Mouse (Mus musculus): ENCODE results near the gene Ppm1n. TPM values are rescaled to one million over a fixed set of nuclear protein-coding genes. Genes with fewer than 3 reads are reported as not detected.

Ppm1n gene
- polyA plus RNA-seq, 1 experiment from 2014 or later, result 0.30 TPM

DNA sequence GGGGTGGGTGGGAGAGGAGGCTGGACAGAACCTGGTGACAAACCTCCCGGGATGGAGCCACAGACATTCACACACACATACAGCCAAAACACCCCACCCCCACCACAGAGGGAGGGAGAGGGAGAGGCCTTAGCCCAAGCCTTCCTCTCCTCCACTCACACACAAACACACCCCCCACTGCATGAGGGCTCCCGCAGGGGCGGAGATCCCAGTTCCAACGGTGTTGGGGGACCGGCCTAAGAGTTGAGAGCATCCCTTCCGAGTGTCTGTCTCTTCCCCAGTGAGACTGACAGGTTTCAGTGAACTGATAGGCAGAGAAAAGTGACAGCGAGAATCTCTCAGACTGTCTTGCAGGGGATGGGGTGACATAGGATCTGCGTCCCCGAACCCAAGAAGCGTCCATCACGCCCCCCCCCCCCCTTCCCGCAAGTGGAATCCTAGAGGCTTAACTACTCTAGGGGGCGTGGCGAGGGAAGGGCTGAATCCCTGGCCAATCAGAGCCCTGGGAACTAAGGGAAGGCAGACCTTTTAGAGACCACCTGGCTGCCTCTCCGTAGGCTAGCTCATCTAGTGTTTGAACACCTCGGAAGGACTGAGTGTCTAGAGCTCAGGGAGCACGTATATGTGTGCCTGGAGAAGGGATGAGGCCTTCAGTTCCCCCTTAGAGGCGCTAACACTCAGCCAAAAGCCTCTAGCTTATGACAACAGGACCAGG lies 28.0 kb upstream of the Ppm1n start:
- DNase-seq (ENCODE audit: low spot score), result peak; percentile 68

- DNase-seq (ENCODE audit: low spot score), result no peak
These were observed 27.2 kb upstream of the Ppm1n start for GRCm38 (mm10) chr7:19306819-19307738.

DNA sequence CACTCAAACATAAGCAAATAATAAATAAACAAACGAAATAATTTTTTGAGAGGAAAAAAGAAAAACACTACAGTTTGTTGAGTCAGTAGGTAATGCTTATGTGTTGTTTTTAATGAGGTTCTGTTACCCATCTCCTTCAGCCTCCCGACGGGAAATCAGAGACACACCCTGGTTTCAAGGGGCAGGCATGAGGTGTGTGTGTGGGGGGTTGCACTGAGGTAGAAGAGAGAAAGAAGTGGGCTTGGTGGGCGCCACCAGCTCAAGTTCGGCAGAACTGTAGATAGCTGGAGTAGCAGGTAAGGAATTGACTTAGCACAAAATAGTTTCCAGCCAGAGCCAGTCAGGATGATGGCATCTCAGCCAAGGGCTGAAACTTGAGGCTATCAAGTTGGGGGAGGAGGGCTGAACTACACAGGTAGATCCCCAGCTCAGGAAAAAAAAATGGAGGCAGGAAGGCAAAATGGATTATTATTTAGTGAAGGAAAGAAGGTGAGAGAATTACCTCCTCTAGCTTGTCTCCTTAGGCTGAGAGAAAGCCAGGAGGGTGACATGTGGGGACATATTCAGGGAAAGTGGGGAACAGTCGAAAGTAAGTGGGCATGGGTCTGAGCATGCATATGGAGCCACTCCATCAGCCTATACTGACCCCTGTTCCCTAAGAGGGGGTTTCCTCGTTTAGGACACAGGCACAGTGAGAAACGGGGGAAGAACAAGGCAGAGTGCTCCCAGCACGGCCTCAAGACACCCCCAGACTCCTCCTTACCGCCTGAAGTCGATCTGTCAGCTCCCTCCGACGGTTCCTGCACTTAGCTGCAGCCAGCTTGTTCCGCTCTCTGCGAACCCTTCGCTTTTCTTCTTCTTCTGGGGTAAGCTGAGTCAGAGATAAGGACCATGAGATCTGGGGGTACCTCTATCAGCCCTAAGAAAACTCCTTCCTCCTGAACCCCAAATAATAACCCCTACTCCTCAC lies 26.2 kb upstream of the Ppm1n start:
- DNase-seq (ENCODE audit: low spot score), result no peak

DNA sequence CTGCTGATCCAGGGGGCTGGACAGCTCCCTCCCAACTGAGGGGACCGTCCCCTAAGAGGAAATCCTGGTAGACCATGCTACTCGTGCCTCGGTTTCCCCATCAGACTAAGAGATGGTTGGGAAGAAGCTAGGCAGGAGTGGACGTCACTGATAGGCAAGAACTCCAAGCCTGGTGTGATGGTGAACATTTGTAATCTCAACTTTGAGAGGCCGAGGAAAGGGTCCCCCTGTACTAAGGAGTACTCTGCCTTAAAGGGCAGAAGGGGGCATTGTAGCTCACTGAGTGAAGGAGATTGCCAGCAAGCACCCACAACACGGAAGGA lies 25.5 kb upstream of the Ppm1n start:
- no peak for DNase-seq (ENCODE audit: low spot score)

DNA sequence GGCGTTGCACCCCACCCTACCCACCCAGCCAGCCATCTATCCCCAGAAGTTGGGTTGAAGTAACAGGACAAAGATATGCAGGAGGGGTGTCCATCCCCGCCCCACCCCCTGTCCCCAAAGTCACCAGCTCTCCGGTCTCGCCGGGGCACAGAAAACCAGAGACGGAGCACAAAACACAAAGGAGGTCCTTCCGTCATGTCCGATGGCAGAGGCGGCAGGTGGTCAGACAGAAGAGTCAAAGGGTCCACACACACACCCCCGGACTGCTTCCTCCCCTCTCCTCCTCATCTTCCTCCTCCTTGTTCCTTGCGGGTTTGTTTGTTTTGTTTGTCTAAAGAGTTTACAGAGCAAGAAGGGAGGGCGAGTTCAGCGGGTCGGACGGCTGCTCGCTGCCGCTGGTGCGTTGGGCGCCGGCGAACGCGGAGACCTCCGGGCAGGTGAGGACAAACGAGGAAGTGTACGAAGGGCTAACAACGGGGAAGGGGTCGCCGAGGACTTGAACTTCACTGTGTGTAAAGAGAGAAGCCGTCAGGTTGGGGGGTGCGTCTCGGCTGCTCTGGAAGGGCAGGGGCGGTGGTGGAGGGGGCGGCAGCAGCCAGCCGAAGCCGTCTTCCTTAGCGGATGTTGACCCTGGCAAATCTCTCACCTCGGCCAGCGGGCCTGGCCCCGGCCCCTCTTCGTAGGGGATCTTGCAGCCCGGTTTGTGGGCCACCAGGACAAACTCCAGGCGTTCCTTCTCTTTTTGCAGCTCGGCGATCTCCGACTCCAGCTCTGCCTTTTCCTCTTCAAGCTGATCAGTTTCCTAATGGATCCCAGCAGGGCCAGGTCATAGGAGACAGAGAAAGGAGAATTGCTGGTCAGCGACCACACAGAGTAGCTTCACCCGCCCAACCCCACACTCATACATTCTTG lies 24.9 kb upstream of the Ppm1n start:
- no peak for DNase-seq (ENCODE audit: low spot score)

GRCm38 (mm10) chr7:19303770-19304169 lies 23.9 kb upstream of the Ppm1n start:
- DNase-seq (ENCODE audit: low spot score), result peak; percentile 78

DNA sequence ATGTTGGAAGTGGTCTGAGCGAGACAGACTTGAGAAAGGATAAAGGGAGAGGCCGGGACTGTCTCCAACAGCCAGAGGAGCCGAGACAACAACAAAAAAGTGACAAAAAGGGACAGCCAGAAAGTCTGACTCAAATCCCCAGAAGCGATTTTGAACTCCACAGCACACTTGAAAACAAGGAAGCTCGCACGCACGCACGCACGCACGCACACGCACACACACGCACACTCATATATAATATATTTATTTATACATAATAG lies 23.1 kb upstream of the Ppm1n start:
- no peak for DNase-seq (ENCODE audit: low spot score)

DNA sequence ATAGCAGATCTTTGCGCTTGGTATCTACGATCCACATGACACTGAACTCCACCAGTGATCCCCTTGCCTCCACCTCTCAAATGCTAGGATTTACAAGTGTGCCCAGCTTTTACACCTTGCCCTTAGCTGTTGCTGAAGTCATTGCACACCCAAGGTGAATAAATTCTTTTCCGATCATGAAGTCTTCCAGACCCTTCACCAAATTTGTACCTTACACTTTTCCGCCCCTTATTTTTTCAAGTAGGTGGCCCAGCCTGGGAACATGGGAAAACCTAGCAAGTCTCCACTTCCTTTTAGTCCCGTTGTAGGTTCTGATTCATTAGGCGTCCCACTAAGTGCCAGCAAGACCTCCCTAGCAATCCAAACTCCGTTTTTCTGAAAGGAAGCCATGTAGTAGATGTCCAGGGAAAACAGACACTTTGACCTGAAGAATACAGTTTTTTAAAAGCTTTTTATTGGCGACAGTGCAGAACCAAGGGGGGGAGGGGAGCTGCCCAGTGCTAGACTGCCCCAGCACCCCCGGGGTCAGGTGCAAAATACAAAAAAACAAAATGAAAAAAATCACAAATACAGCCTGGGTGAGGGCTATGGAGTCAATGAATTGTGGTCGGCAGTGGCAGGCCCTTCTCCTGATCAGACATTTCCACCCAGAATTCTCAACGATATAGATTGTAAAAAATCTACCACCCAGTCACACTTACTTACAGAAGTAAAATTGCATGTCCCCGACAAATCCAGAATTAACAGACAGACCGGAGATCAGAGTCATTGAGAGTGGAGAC lies 22.6 kb upstream of the Ppm1n start:
- DNase-seq (ENCODE audit: low spot score), result no peak

GRCm38 (mm10) chr7:19301461-19302263 lies 21.8 kb upstream of the Ppm1n start:
- DNase-seq (ENCODE audit: low spot score), result no peak

DNA sequence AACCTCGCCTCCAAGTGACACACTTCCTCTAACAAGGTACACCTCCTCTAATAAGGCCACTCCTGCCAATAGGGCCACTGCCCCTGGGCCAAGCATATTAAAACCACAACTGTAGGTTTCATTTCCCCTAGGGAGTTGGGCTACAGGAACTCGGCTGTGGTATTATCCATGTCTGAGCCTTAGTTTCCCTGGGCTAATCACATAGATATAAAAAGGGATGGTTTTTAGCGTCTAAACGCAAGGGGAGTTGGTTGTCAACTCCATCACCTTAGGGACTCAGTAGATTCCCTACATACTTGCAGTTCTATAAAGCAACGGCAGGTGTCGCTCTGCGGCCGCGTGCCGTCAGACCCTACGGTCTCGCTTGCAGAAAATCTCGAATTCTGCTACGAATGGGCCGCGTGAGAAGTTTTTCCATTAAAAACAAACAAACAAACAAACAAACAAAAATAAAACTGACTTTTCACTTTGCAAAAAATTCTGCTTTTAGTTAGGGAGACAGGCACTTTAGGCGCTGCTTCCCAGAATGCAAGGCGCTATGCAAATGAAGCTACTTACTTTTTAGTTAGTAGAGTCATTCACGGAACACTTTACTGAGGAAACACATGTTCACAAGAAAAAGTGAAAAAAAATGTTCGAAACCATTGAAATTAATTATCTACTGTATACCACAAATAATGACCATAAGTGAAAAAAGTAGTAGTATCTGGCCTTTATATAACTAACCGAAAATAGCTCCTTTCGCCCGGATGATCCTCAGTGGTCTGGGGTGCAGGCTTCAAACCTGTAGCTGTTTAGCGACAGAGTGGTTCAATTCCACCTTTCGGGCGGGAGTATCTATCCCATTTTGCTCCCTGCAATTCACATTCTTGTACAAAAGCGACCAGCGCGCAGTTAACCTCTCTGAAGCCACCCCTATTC lies 20.9 kb upstream of the Ppm1n start:
- peak; percentile 87 for DNase-seq (ENCODE audit: low spot score)

DNA sequence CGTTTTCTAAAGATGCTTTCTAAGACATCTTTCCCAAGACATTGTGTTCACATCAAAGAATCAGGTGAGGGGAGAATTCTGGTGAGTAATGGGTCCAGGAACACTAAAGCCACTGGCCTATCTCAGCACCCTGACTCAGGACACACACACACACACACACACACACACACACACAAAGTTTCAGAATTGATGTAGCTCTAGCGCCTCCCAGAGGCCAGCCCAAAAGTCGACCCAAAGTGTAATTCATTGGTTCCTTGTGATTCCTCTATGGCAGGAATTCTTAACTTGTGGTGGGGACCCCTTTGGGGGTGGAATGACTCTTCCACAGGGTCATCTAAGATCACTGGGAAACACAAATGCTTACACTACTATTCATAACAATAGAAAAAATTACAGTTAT lies 19.3 kb upstream of the Ppm1n start:
- no peak for DNase-seq (ENCODE audit: low spot score)

GRCm38 (mm10) chr7:19297794-19298193 lies 17.9 kb upstream of the Ppm1n start:
- no peak for DNase-seq (ENCODE audit: low spot score)

GRCm38 (mm10) chr7:19297034-19297433 lies 17.2 kb upstream of the Ppm1n start:
- no peak for DNase-seq (ENCODE audit: low spot score)

- peak; percentile 91 for DNase-seq (ENCODE audit: low spot score)
These were observed 15.8 kb upstream of the Ppm1n start for GRCm38 (mm10) chr7:19295503-19296185.

- DNase-seq (ENCODE audit: low spot score), result peak; percentile 60
These were observed 11.2 kb upstream of the Ppm1n start for GRCm38 (mm10) chr7:19290969-19291596.

DNA sequence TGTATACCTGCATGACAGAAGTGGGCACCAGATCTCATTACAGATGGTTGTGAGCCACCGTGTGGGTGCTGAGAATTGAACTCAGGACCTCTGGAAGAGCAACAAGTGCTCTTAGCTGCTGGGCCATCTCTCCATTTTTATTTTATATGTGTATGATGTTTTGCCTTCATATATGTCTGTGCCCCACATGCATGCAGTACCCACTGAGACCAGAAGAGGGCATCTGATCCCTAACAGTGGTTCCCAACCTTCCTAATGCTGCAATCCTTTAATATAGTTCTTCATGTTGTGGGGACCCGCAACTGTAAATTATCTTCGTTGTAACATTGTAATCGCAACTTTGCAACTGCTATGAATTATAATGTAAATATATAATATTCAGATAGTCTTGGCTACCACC lies 4.9 kb upstream of the Ppm1n start:
- DNase-seq (ENCODE audit: low spot score), result peak; percentile 62

DNA sequence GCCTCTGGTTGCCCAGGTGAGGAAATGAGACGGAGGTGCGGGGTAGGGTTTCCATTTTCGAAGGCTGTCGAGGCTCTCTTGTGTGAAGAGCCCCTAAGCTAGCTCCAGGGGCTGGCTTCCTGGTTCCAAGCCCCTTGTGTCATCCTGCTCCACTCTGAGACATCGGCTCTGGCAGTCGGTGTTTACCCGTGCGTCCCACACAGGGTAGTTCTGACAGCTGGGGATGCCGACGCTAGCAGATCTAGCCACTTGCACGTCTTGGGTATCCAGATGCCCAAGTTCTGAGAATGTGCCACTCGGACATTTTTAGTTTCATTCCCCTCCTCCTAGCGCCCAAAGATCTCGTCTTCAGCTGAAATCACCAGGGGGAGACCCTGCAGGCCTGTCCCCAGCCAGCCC lies 3.5 kb upstream of the Ppm1n start:
- no peak for DNase-seq (ENCODE audit: low spot score)
